In genomic region chr1:178146513-178146912, GRCm38 (mm10) we compare ENCODE assay signal across 7 mouse cellular contexts. TPM values are rescaled to one million over a fixed set of nuclear protein-coding genes. Genes with fewer than 3 reads are reported as not detected.
DNase-seq lines count a peak whose midpoint lies in the region; ATAC-seq and TF ChIP-seq lines count a peak whose summit lies in the region.
"Not testable (repeated sequence)": the region's sequence is repeated elsewhere in the genome, so short reads cannot be mapped to it uniquely, and the experiment has no call there.

No protein-coding gene starts in this region.

- TF ChIP-seq CTCF in lung, postnatal 0 days (IDR thresholded peaks at IDR 0.05) = peak; percentile 61

- not testable (repeated sequence) for H3K9ac ChIP-seq in lung, postnatal 0 days (replicated peaks; ENCODE audit: low read depth)

- 15% methylated on average over 2 of the region's 2 CpGs for WGBS in lung, postnatal 0 days

- H3K27me3 ChIP-seq in lung, postnatal 0 days (replicated peaks; ENCODE audit: insufficient read depth, low read length) = not testable (repeated sequence)

- H3K4me3 ChIP-seq in lung, postnatal 0 days (ENCODE audit: low read depth, low read length) = not testable (repeated sequence)

- H3K9me3 ChIP-seq in lung, postnatal 0 days (ENCODE audit: low read length) = not testable (repeated sequence)

- peak; percentile 62; the same call in 1 of the 2 replicates for ATAC-seq in frontal cortex, adult (ENCODE audit: low TSS enrichment)
- peak; percentile 58 for ATAC-seq in inflammation-experienced regulatory T-cells, adult 6 months
- peak; percentile 47 for ATAC-seq in lung, postnatal 0 days
- peak; percentile 67 for ATAC-seq in neutrophil, adult 5-6 weeks (ENCODE audit: extremely low read depth, insufficient number of reproducible peaks, low FRiP score, poor library complexity, severe bottlenecking)

- DNase-seq in MEL-GATA-1-ER (ENCODE audit: extremely low read depth, low read depth) = peak; percentile 6
- peak; percentile 72 for DNase-seq in cerebellum, adult 9-10 months
- DNase-seq in layer of hippocampus, adult 9-10 months (ENCODE audit: low spot score) = peak; percentile 66
- peak; percentile 44 for DNase-seq in lung, postnatal 0 days (ENCODE audit: low spot score)

- not testable (repeated sequence) for H3K27ac ChIP-seq in lung, postnatal 0 days (ENCODE audit: low read length)

- H3K4me1 ChIP-seq in lung, postnatal 0 days (ENCODE audit: insufficient read depth, low read depth, low read length) = not testable (repeated sequence)

- not testable (repeated sequence) for TF ChIP-seq EP300 in lung, postnatal 0 days (IDR thresholded peaks at IDR 0.05)

- H3K4me2 ChIP-seq in lung, postnatal 0 days (replicated peaks; ENCODE audit: low read depth, low read length) = not testable (repeated sequence)

- not testable (repeated sequence) for H3K36me3 ChIP-seq in lung, postnatal 0 days (ENCODE audit: insufficient read depth, low read length)

RNA-seq across cellular contexts. Expression of gene Desi2, which starts 40.7 kb away (rescaled TPM):
- 10 to 100 TPM in 1 of 3 experiments, 1 to 10 TPM in 2; 8.0 to 10.3 (median 8.3) TPM for polyA plus RNA-seq in inflammation-experienced regulatory T-cells, adult 6 months (2017; shearing (Covaris generic))
- 20.0 and 26.2 TPM in 2 replicates for polyA plus RNA-seq in lung, postnatal 0 days (2015; fragmentation: Nextera tagmentation; extraction: Ambion mirVana)
- 8.3 and 8.5 TPM in 2 replicates for total RNA-seq in neutrophil, adult 5-6 weeks (2017)

Comparison
In these comparisons a context has a peak if more than half of its experiments do, and no peak if none do; other contexts are left out.
1. DNase-seq: peak in every context shown above with its lines; median percentile 72 in cerebellum, adult 9-10 months; 66 in layer of hippocampus, adult 9-10 months; 44 in lung, postnatal 0 days; 6 in MEL-GATA-1-ER.